Mouse (Mus musculus) ES-E14 (cell line): Measurements from ENCODE around the gene Klhl10. TPM values are rescaled to one million over a fixed set of nuclear protein-coding genes. Genes with fewer than 3 reads are reported as not detected.

Source experiments
- DNase-seq: peaks from one replicate; pipeline ENCODE4 v3.0.0-alpha.2; 2013; ENCODE audit warnings: low read depth, low spot score
- H3K27ac ChIP-seq: 2 replicates; pipeline ENCODE4 v1.5.1; 2012; ENCODE audit warnings: low read depth, mild to moderate bottlenecking, low read length, moderate library complexity, mixed read lengths; ENCODE audit not compliant: poor library complexity, insufficient read depth, severe bottlenecking
- H3K36me3 ChIP-seq: 2 replicates; pipeline ENCODE4 v1.6.1; 2012; ENCODE audit warnings: mild to moderate bottlenecking, low read length, moderate library complexity, mixed read lengths; ENCODE audit not compliant: control insufficient read depth, poor library complexity, insufficient read depth, severe bottlenecking
- H3K4me1 ChIP-seq, 2 experiments: fragments of 150-350 bp in 1 of 2; sonication (generic) in 1 of 2; 2 replicates each; pipeline ENCODE4 v1.6.1; 2012; ENCODE audit warnings: low read length in 2 of 2, mild to moderate bottlenecking in 1 of 2, mixed read lengths in 1 of 2; ENCODE audit not compliant: control insufficient read depth in 2 of 2, insufficient read depth in 2 of 2, poor library complexity in 1 of 2
- H3K4me3 ChIP-seq, 2 experiments: fragments of 150-350 bp in 1 of 2; sonication (generic) in 1 of 2; 2 replicates each; pipeline ENCODE4 v1.5.1; 2012; ENCODE audit warnings: low read length in 2 of 2, low read depth in 1 of 2, mild to moderate bottlenecking in 1 of 2, mixed read lengths in 1 of 2; ENCODE audit not compliant: insufficient read depth in 1 of 2, poor library complexity in 1 of 2, severe bottlenecking in 1 of 2
- H3K9ac ChIP-seq: 2 replicates; pipeline ENCODE4 v1.6.1; 2012; ENCODE audit warnings: low read depth, mild to moderate bottlenecking, low read length, mixed read lengths; ENCODE audit not compliant: poor library complexity, insufficient read depth, severe bottlenecking
- H3K9me3 ChIP-seq: fragments of 150-350 bp; sonication (generic); 2 replicates; pipeline ENCODE4 v1.6.1; 2012; ENCODE audit warnings: low read depth, mild to moderate bottlenecking, low read length; ENCODE audit not compliant: control insufficient read depth, insufficient read depth
- CHD2 ChIP-seq: IDR thresholded peaks from 2 replicates; pipeline ENCODE4 v1.6.1; 2014; ENCODE audit warnings: mild to moderate bottlenecking, low read depth, low read length, inconsistent platforms
- HCFC1 ChIP-seq: IDR thresholded peaks from 2 replicates; pipeline ENCODE4 v1.6.1; 2012; ENCODE audit warnings: low read length, inconsistent platforms, borderline replicate concordance; ENCODE audit not compliant: insufficient read depth
- MAFK ChIP-seq: IDR thresholded peaks from 2 replicates; pipeline ENCODE4 v1.6.1; 2014; ENCODE audit warnings: mild to moderate bottlenecking, low read depth, low read length, inconsistent platforms; ENCODE audit not compliant: insufficient read depth
- ZC3H11A ChIP-seq: IDR thresholded peaks from 2 replicates; pipeline ENCODE4 v1.6.1; 2012; ENCODE audit warnings: low read depth, mild to moderate bottlenecking, inconsistent platforms, low read length, borderline replicate concordance
- ZNF384 ChIP-seq: IDR thresholded peaks from 2 replicates; pipeline ENCODE4 v1.6.1; 2012; ENCODE audit warnings: low read depth, low read length, inconsistent platforms
- in situ Hi-C, 2 experiments: fragments of 600-800 bp; cut with MboI; formaldehyde crosslinking; loops; one replicate each; pipeline ENCODE4 v1.15.1; 2025; ENCODE audit warnings: low sequenced_read_pairs in 2 of 2, inconsistent platforms in 1 of 2; ENCODE audit not compliant: unreplicated experiment in 2 of 2
- total RNA-seq: library from RNA; depleted of rRNA; stranded (reverse); fragments of 300-350 nt; gene quantifications from 2 replicates; pipeline ENCODE4 v1.2.3, GENCODE M21; 2012

The Klhl10 gene
- total RNA-seq, 1 experiment, result 1.7 TPM

DNA sequence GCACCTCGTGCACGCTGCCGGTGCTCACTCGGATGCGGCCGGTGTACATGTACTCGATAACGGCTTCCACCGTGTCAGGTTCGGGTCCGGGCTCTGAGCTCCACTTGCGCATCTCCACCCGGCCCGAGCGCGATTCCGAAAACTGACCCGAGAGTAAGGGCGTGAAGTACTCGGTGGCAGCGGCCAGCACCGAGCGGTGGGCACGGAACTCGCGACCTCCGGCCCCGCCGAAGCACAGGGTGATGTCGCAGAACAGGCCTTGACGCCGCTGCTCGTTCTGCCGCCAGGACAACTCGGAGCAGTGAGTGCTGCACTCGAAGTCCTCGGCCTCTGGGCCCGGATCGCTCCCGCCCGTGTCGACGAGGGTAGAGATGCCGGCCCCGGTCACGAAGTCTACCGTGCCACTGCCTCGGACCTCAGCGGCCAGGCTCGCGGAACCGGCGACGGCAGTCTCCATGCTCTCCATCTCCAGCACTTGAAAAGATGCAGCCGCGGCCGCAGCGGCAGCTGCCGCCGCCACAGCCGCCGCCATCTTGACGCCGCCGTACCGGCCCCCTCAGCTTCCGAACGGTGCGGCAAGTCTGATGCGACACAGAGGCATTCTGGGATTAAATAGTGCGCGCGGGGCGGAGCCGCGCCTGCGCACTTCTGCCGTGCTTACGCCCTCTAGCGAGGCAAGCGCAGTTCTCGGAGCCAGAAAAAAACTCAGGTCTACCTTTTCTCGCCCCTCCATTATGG is 30.6 kb downstream of the Klhl10 start, which contains the start of gene Klhl11:
Gene Klhl11, minus strand, starts transcription at position 545 of the 738 bp plus-strand sequence.
- Histone ChIP-seq H3K9me3 (no peaks in the 10 kb centered on the region), H3K4me3 (peak within 1 kb of the TSS; percentile 90 to 98), H3K36me3 (peaks cover 4% of the 10 kb centered on the region; the same call in 1 of the 2 replicates), H3K9ac (peak within 1 kb of the TSS; percentile 90), H3K4me1 (peaks cover 0 to 2% of the 10 kb centered on the region in 2 experiments; a peak in 1 of 4 replicates), H3K27ac (no peak within 1 kb of the TSS)
- in situ Hi-C loops, result no loop called here
- peak; percentile 85 for DNase-seq
- peak; percentile 94 for TF ChIP-seq ZNF384
- TF ChIP-seq HCFC1, result peak; percentile 69
- no peak for TF ChIP-seq MAFK
- no peak for TF ChIP-seq ZC3H11A
- TF ChIP-seq CHD2, result no peak

GRCm38 (mm10) chr11:100472935-100473295 is 31.2 kb downstream of the Klhl10 start:
- Histone ChIP-seq H3K4me1 (peaks cover 0 to 2% of the 10 kb centered on the region in 2 experiments; a peak in 1 of 4 replicates), H3K9me3 (no peaks in the 10 kb centered on the region), H3K36me3 (peaks cover 6% of the 10 kb centered on the region), H3K4me3 (peak overlapping the region in 1 of 2 experiments; percentile 47; a peak in 2 of 4 replicates), H3K27ac (no peak overlapping the region), H3K9ac (no peak overlapping the region)
- TF ChIP-seq ZNF384 (no peak), CHD2 (no peak), ZC3H11A (no peak), HCFC1 (no peak), MAFK (no peak)
- DNase-seq, result no peak
- in situ Hi-C loops, result no loop called here

DNA sequence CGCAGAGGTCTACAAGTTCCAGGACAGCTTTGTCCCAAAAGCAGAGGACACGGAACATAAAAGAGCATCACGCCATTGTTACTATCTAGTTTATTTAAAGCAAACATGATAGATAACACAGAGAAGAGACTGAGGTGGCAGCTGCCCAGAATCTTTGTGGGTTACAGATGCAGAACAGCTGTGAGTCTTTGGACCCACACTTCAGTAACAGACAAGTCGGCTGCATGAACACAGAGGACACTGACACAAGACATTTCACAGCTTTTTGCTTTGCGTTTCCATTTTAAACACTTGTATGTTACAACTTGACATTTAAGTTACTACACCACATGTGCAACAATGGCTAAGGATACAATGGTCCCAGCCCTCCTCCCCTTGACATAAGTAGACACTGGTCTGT is 34.6 kb downstream of the Klhl10 start:
- Histone ChIP-seq H3K4me3 (no peak overlapping the region), H3K4me1 (no peaks in the 10 kb centered on the region), H3K27ac (no peak overlapping the region), H3K9ac (no peak overlapping the region), H3K9me3 (no peaks in the 10 kb centered on the region), H3K36me3 (peaks cover 35% of the 10 kb centered on the region)
- in situ Hi-C loops, result no loop called here
- DNase-seq, result no peak
- TF ChIP-seq ZNF384 (no peak), MAFK (no peak), ZC3H11A (no peak), CHD2 (no peak), HCFC1 (no peak)

GRCm38 (mm10) chr11:100479152-100479551 is 37.4 kb downstream of the Klhl10 start:
- Histone ChIP-seq H3K4me3 (no peak overlapping the region), H3K9me3 (no peaks in the 10 kb centered on the region), H3K9ac (no peak overlapping the region), H3K27ac (no peak overlapping the region), H3K4me1 (no peaks in the 10 kb centered on the region), H3K36me3 (peaks cover 55% of the 10 kb centered on the region)
- DNase-seq, result no peak
- in situ Hi-C loops, result no loop called here
- TF ChIP-seq HCFC1 (no peak), MAFK (no peak), CHD2 (no peak), ZC3H11A (no peak), ZNF384 (no peak)
